Mouse (Mus musculus): ENCODE results near the gene Etl4.

DNA sequence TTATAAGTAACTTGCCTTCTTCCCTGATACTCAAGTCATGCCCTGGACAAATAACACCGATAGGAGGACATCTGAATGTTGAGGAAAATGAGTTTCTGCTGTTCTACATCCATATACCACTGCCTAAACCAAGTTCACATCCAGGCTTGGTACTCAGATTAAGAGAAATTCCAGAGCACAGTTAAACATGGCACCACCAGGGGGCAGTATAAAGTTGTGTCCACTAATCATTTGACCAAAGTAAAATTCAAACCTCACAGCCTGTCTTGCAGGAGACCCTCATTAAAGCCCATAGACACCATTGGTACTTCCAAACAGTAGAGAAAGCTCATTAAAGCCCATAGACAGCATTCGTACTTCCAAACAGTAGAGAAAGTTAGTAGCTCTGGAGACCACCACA, 366.5 kb downstream of the Etl4 start:
- TF ChIP-seq CTCF (IDR thresholded peaks at IDR 0.05) (peak; percentile 83), POLR2A (IDR thresholded peaks at IDR 0.05; ENCODE audit: insufficient read depth, low read depth, low read length) (no peak)

Measured in heart, adult 2 months (tissue).